Comparison of ENCODE assay signal across 25 mouse cellular contexts in genomic region chr6:52235267-52235666, GRCm38 (mm10). TPM values are rescaled to one million over a fixed set of nuclear protein-coding genes. Genes with fewer than 3 reads are reported as not detected.
DNase-seq lines count a peak whose midpoint lies in the region; ATAC-seq and TF ChIP-seq lines count a peak whose summit lies in the region.
"Had no signal": no experiment of that assay in that cellular context is flagged by ENCODE, and none has a peak within 500 bp of the region (broad histone marks: within the 10 kb centered on the region; RNA-seq: fewer than 3 reads in every experiment).

No protein-coding gene starts in this region.

- WGBS in heart, postnatal 0 days, result 37% methylated on average over 9 of the region's 9 CpGs
- 16% methylated on average over 9 of the region's 9 CpGs for WGBS in limb, embryonic 12.5 days
- WGBS in neural tube, embryonic 15.5 days, result 23% methylated on average over 9 of the region's 9 CpGs

- H3K27ac ChIP-seq in heart, postnatal 0 days (ENCODE audit: low read depth), result no peak overlapping the region
- peak overlapping the region; percentile 100 for H3K27ac ChIP-seq in limb, embryonic 12.5 days
- H3K27ac ChIP-seq in neural tube, embryonic 15.5 days (replicated peaks), result peak overlapping the region; percentile 82
- H3K27ac ChIP-seq: embryonic facial prominence, embryonic 12.5 days; forebrain, embryonic 15.5 days; hindbrain, embryonic 14.5 days; liver, embryonic 15.5 days; midbrain, embryonic 15.5 days had no signal

- DNase-seq in heart, postnatal 0 days (ENCODE audit: low spot score), result no peak
- DNase-seq in heart, adult 8-10 months (ENCODE audit: low spot score), result no peak
- peak; percentile 36 for DNase-seq in testis, postnatal 10 days (ENCODE audit: low spot score)
- no peak for DNase-seq in testis, postnatal 14 days (ENCODE audit: low spot score)
- no peak for DNase-seq in left cerebral cortex, postnatal 4 days
- DNase-seq: adrenal gland, postnatal 25 days; B cell, adult 2 months; cerebellum, adult 18-20 months; thymus, adult 18-20 months had no signal

- H3K4me3 ChIP-seq in heart, postnatal 0 days (ENCODE audit: low read depth, low read length), result peak overlapping the region; percentile 19; the same call in 1 of the 2 replicates
- H3K4me3 ChIP-seq in limb, embryonic 12.5 days (replicated peaks), result peak overlapping the region; percentile 99
- peak overlapping the region; percentile 57 for H3K4me3 ChIP-seq in neural tube, embryonic 15.5 days (replicated peaks)
- H3K4me3 ChIP-seq: embryonic facial prominence, embryonic 12.5 days; forebrain, embryonic 15.5 days; liver, embryonic 15.5 days; midbrain, embryonic 15.5 days had no signal

- H3K36me3 ChIP-seq in heart, postnatal 0 days (replicated peaks; ENCODE audit: control insufficient read depth, insufficient read depth, low read length), result no peaks in the 10 kb centered on the region
- peaks cover 45% of the 10 kb centered on the region for H3K36me3 ChIP-seq in limb, embryonic 12.5 days
- H3K36me3 ChIP-seq in neural tube, embryonic 15.5 days, result no peaks in the 10 kb centered on the region
- H3K36me3 ChIP-seq: embryonic facial prominence, embryonic 12.5 days; forebrain, embryonic 15.5 days; heart, embryonic 10.5 days; liver, embryonic 15.5 days; midbrain, embryonic 15.5 days had no signal

- TF ChIP-seq CTCF in heart, postnatal 0 days (IDR thresholded peaks at IDR 0.05; ENCODE audit: low read depth), result no peak

- H3K4me2 ChIP-seq in heart, postnatal 0 days (ENCODE audit: low read depth, low read length), result no peak overlapping the region
- H3K4me2 ChIP-seq in limb, embryonic 12.5 days, result peak overlapping the region; percentile 96
- peak overlapping the region; percentile 57 for H3K4me2 ChIP-seq in neural tube, embryonic 15.5 days
- H3K4me2 ChIP-seq: embryonic facial prominence, embryonic 12.5 days; forebrain, embryonic 15.5 days; hindbrain, embryonic 14.5 days; liver, embryonic 15.5 days; midbrain, embryonic 15.5 days had no signal

- H3K4me1 ChIP-seq in heart, postnatal 0 days (ENCODE audit: control insufficient read depth, insufficient read depth), result 0 out of 2 replicates have a peak, but pooled peaks cover 3% of the 10 kb centered on the region
- peaks cover 24% of the 10 kb centered on the region for H3K4me1 ChIP-seq in limb, embryonic 12.5 days (replicated peaks)
- H3K4me1 ChIP-seq in neural tube, embryonic 15.5 days, result peaks cover 26% of the 10 kb centered on the region
- H3K4me1 ChIP-seq: embryonic facial prominence, embryonic 12.5 days; liver, embryonic 15.5 days had no signal

- intact Hi-C loops in left cerebral cortex, postnatal 4 days (cut with DNase I), result no loop called here

- no peaks in the 10 kb centered on the region for H3K9me3 ChIP-seq in heart, postnatal 0 days (replicated peaks; ENCODE audit: control insufficient read depth, low read length)
- no peaks in the 10 kb centered on the region for H3K9me3 ChIP-seq in limb, embryonic 12.5 days
- H3K9me3 ChIP-seq in neural tube, embryonic 15.5 days (replicated peaks), result no peaks in the 10 kb centered on the region
- H3K9me3 ChIP-seq: embryonic facial prominence, embryonic 12.5 days; forebrain, embryonic 15.5 days; heart, embryonic 10.5 days; liver, embryonic 15.5 days; midbrain, embryonic 15.5 days had no signal

- H3K9ac ChIP-seq in heart, postnatal 0 days (replicated peaks; ENCODE audit: low read depth, low read length), result no peak overlapping the region
- peak overlapping the region; percentile 100 for H3K9ac ChIP-seq in limb, embryonic 12.5 days (replicated peaks)
- H3K9ac ChIP-seq in neural tube, embryonic 15.5 days (replicated peaks), result 0 out of 2 replicates have a peak overlapping the region, but pooled peaks have one; percentile 21
- H3K9ac ChIP-seq: embryonic facial prominence, embryonic 12.5 days; forebrain, embryonic 15.5 days; hindbrain, embryonic 14.5 days; liver, embryonic 15.5 days; midbrain, embryonic 15.5 days had no signal

- H3K27me3 ChIP-seq in heart, postnatal 0 days (ENCODE audit: control insufficient read depth, insufficient read depth, low read length), result peaks cover 99% of the 10 kb centered on the region
- H3K27me3 ChIP-seq in limb, embryonic 12.5 days, result peaks cover 3% of the 10 kb centered on the region; the same call in 1 of the 2 replicates
- H3K27me3 ChIP-seq in neural tube, embryonic 15.5 days (replicated peaks), result peaks cover 17% of the 10 kb centered on the region

- ATAC-seq in heart, postnatal 0 days (ENCODE audit: insufficient read depth, low read depth), result no peak
- ATAC-seq in limb, embryonic 12.5 days (ENCODE audit: insufficient number of reproducible peaks, insufficient read depth, low FRiP score, low TSS enrichment, low read depth), result peak; percentile 22; the same call in 1 of the 2 replicates
- no peak for ATAC-seq in neural tube, embryonic 15.5 days (ENCODE audit: low FRiP score)
- ATAC-seq in megakaryocyte, adult 5-6 weeks (ENCODE audit: poor library complexity, severe bottlenecking), result no peak
- ATAC-seq: activated CD4-positive, CD25-positive, alpha-beta regulatory T cell, adult 4 months; forebrain, embryonic 15.5 days; lung, postnatal 0 days; midbrain, embryonic 15.5 days had no signal

- no peak for TF ChIP-seq EP300 in heart, postnatal 0 days (IDR thresholded peaks at IDR 0.05; ENCODE audit: low read depth)

RNA-seq across cellular contexts. Expression of gene Hoxa9, which starts 4.4 kb away (rescaled TPM):
- 0.19 TPM in 1 of 2 replicates, not detected in the other for total RNA-seq in heart, postnatal 0 days (2014; rRNA removed; ENCODE audit: low replicate concordance)
- not detected in 2 replicates for polyA plus RNA-seq in heart, postnatal 0 days (2015; fragmentation: Nextera tagmentation; extraction: Ambion mirVana)
- total RNA-seq in heart, adult 8-10 months (2022), result not detected
- 74.7 and 77.4 TPM in 2 replicates for polyA plus RNA-seq in limb, embryonic 12.5 days (2016; fragmentation: Nextera tagmentation; extraction: Ambion mirVana)
- 64.3 and 77.5 TPM in 2 replicates for polyA plus RNA-seq in neural tube, embryonic 15.5 days (2015; fragmentation: Nextera tagmentation; extraction: Ambion mirVana)
- 0.36 and 1.2 TPM in 2 replicates for total RNA-seq in megakaryocyte, adult 5-6 weeks (2015)
- total RNA-seq in megakaryocyte, adult 5-6 weeks (2017), result 1.5 and 2.0 TPM in 2 replicates
- total RNA-seq in left cerebral cortex, postnatal 4 days (2021), result not detected
- total RNA-seq: heart, postnatal 14 days; layer of hippocampus, postnatal 14 days; left cerebral cortex, postnatal 10 days had no signal
- polyA plus RNA-seq: embryonic facial prominence, embryonic 12.5 days; forebrain, embryonic 15.5 days; midbrain, embryonic 15.5 days; small intestine, adult 2 months had no signal

RNA-seq across cellular contexts. Expression of gene Hoxa10, which starts 5.4 kb away (rescaled TPM):
- total RNA-seq in heart, postnatal 0 days (2014; rRNA removed; ENCODE audit: low replicate concordance), result 5.0 TPM in 1 of 2 replicates, not detected in the other
- not detected in 2 replicates for polyA plus RNA-seq in heart, postnatal 0 days (2015; fragmentation: Nextera tagmentation; extraction: Ambion mirVana)
- not detected for total RNA-seq in heart, adult 8-10 months (2022)
- polyA plus RNA-seq in limb, embryonic 12.5 days (2016; fragmentation: Nextera tagmentation; extraction: Ambion mirVana), result 272 and 294 TPM in 2 replicates
- polyA plus RNA-seq in neural tube, embryonic 15.5 days (2015; fragmentation: Nextera tagmentation; extraction: Ambion mirVana), result 48.9 and 69.7 TPM in 2 replicates
- total RNA-seq in megakaryocyte, adult 5-6 weeks (2015), result 0.07 TPM in 1 of 2 replicates, not detected in the other
- total RNA-seq in megakaryocyte, adult 5-6 weeks (2017), result 0.11 TPM in 1 of 2 replicates, not detected in the other
- total RNA-seq in left cerebral cortex, postnatal 4 days (2021), result not detected
- total RNA-seq: adrenal gland, postnatal 25 days; heart, postnatal 14 days; layer of hippocampus, postnatal 14 days; left cerebral cortex, postnatal 10 days had no signal
- polyA plus RNA-seq: activated CD4-positive, CD25-positive, alpha-beta regulatory T cell, adult 4 months; forebrain, embryonic 15.5 days; lung, postnatal 0 days; small intestine, adult 2 months had no signal

RNA-seq across cellular contexts. Expression of gene Hoxa11, which starts 10.3 kb away (rescaled TPM):
- 0.11 TPM in 1 of 2 replicates, not detected in the other for total RNA-seq in heart, postnatal 0 days (2014; rRNA removed; ENCODE audit: low replicate concordance)
- polyA plus RNA-seq in heart, postnatal 0 days (2015; fragmentation: Nextera tagmentation; extraction: Ambion mirVana), result not detected in 2 replicates
- not detected for total RNA-seq in heart, adult 8-10 months (2022)
- 88.2 and 96.8 TPM in 2 replicates for polyA plus RNA-seq in limb, embryonic 12.5 days (2016; fragmentation: Nextera tagmentation; extraction: Ambion mirVana)
- 4.3 and 9.6 TPM in 2 replicates for polyA plus RNA-seq in neural tube, embryonic 15.5 days (2015; fragmentation: Nextera tagmentation; extraction: Ambion mirVana)
- not detected in 2 replicates for total RNA-seq in megakaryocyte, adult 5-6 weeks (2015)
- total RNA-seq in megakaryocyte, adult 5-6 weeks (2017), result not detected in 2 replicates
- not detected for total RNA-seq in left cerebral cortex, postnatal 4 days (2021)
- total RNA-seq: adrenal gland, postnatal 25 days; heart, postnatal 14 days; layer of hippocampus, postnatal 14 days; left cerebral cortex, postnatal 10 days; megakaryocyte progenitor cell, adult 5-6 weeks had no signal
- polyA plus RNA-seq: activated CD4-positive, CD25-positive, alpha-beta regulatory T cell, adult 4 months; forebrain, embryonic 15.5 days; hindbrain, embryonic 14.5 days; liver, embryonic 15.5 days; lung, postnatal 0 days; small intestine, adult 2 months had no signal

RNA-seq across cellular contexts. Expression of gene Hoxa7, which starts 13.6 kb away (rescaled TPM):
- total RNA-seq in heart, postnatal 0 days (2014; rRNA removed; ENCODE audit: low replicate concordance), result not detected in 2 replicates
- 0.07 and 0.38 TPM in 2 replicates for polyA plus RNA-seq in heart, postnatal 0 days (2015; fragmentation: Nextera tagmentation; extraction: Ambion mirVana)
- under 1 TPM in 3 of 4 experiments, not detected in 1; 0.19 to 0.55 (median 0.31) TPM for total RNA-seq in heart, adult 8-10 months (2022)
- polyA plus RNA-seq in limb, embryonic 12.5 days (2016; fragmentation: Nextera tagmentation; extraction: Ambion mirVana), result 11.7 and 13.8 TPM in 2 replicates
- polyA plus RNA-seq in neural tube, embryonic 15.5 days (2015; fragmentation: Nextera tagmentation; extraction: Ambion mirVana), result 86.8 and 109 TPM in 2 replicates
- 1.2 and 1.8 TPM in 2 replicates for total RNA-seq in megakaryocyte, adult 5-6 weeks (2015)
- 0.53 and 0.73 TPM in 2 replicates for total RNA-seq in megakaryocyte, adult 5-6 weeks (2017)
- total RNA-seq in left cerebral cortex, postnatal 4 days (2021), result not detected
- total RNA-seq: left cerebral cortex, postnatal 10 days had no signal
- polyA plus RNA-seq: activated CD4-positive, CD25-positive, alpha-beta regulatory T cell, adult 4 months; forebrain, embryonic 15.5 days; midbrain, embryonic 15.5 days had no signal

RNA-seq across cellular contexts. Expression of gene Gm28308, which starts 22.1 kb away (rescaled TPM):
- not detected in 2 replicates for total RNA-seq in heart, postnatal 0 days (2014; rRNA removed; ENCODE audit: low replicate concordance)
- polyA plus RNA-seq in heart, postnatal 0 days (2015; fragmentation: Nextera tagmentation; extraction: Ambion mirVana), result not detected in 2 replicates
- under 1 TPM in 1 of 4 experiments, not detected in 3; 0.54 TPM for total RNA-seq in heart, adult 8-10 months (2022)
- 2.1 TPM in 1 of 2 replicates, not detected in the other for polyA plus RNA-seq in limb, embryonic 12.5 days (2016; fragmentation: Nextera tagmentation; extraction: Ambion mirVana)
- polyA plus RNA-seq in neural tube, embryonic 15.5 days (2015; fragmentation: Nextera tagmentation; extraction: Ambion mirVana), result not detected in 2 replicates
- not detected in 2 replicates for total RNA-seq in megakaryocyte, adult 5-6 weeks (2015)
- total RNA-seq in megakaryocyte, adult 5-6 weeks (2017), result not detected in 2 replicates
- not detected for total RNA-seq in left cerebral cortex, postnatal 4 days (2021)
- total RNA-seq: heart, postnatal 14 days; layer of hippocampus, postnatal 14 days; left cerebral cortex, postnatal 10 days; megakaryocyte progenitor cell, adult 5-6 weeks had no signal
- polyA plus RNA-seq: activated CD4-positive, CD25-positive, alpha-beta regulatory T cell, adult 4 months; embryonic facial prominence, embryonic 12.5 days; forebrain, embryonic 15.5 days; heart, embryonic 10.5 days; hindbrain, embryonic 14.5 days; liver, embryonic 15.5 days; lung, postnatal 0 days; midbrain, embryonic 15.5 days had no signal

Comparison
In these comparisons a context has a peak if more than half of its experiments do, and no peak if none do; other contexts are left out.
1. H3K4me3 ChIP-seq: peak in every context shown above with its lines; median percentile 99 in limb, embryonic 12.5 days; 57 in neural tube, embryonic 15.5 days; 19 in heart, postnatal 0 days.